ENCODE assay signal across 26 mouse cellular contexts in the genomic region with DNA sequence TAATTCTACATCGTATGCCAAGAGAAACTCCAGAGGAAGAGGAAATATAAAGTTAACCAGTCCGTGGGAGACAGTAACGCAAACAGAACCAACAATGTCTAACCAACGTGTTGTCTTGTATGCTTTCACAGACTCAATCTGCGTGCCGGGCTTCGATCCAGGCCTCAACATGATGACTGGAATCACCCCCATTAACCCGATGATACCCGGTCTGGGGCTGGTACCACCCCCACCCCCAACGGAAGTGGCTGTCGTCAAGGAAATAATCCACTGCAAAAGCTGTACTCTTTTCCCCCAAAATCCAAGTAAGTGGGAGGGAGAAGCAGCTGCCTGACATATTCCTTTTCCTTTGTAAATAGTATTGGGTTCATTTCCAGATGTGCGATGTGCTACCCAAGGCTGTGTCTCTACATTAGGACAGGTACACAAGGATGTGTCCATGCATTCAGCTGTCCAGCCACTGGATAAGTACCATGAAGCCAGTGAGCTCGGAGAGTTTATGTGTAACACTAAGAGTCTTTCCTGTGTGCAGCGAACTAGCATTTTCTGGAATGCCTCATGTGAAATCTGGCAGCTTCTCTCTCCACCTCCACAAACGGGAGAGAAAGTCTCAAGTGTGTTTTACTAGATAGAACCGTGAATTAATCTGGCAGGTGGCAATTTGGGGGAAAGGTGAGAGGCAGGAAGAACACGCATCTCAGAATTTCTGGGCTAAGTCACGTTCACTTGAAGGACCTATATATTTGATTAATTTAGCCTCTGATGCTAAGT.
DNase-seq lines count a peak whose midpoint lies in the region; ATAC-seq and TF ChIP-seq lines count a peak whose summit lies in the region.
"Had no signal": no experiment of that assay in that cellular context is flagged by ENCODE, and none has a peak within 500 bp of the region (broad histone marks: within the 10 kb centered on the region; RNA-seq: fewer than 3 reads in every experiment).

No protein-coding gene starts in this region.

- no peak for TF ChIP-seq CTCF in brain, embryonic 14.5 days (IDR thresholded peaks at IDR 0.05; ENCODE audit: borderline replicate concordance, extremely low read depth, insufficient read depth, insufficient read length)

- no peak for TF ChIP-seq POLR2A in brain, embryonic 14.5 days (IDR thresholded peaks at IDR 0.05; ENCODE audit: borderline replicate concordance, extremely low read depth, insufficient read depth, insufficient read length, poor library complexity, severe bottlenecking)

- peak; percentile 59 to 67 for DNase-seq in cerebellum, postnatal 14 days
- no peak for DNase-seq in cerebellum, postnatal 4 days (ENCODE audit: low spot score in 2 of 2)
- DNase-seq in hindbrain, embryonic 10.5 days (ENCODE audit: low spot score) = no peak
- DNase-seq in left cerebral cortex, postnatal 4 days = peak; percentile 52
- no peak for DNase-seq in left cerebral cortex, postnatal 14 days (ENCODE audit: low spot score in 2 of 2)
- DNase-seq in brain, embryonic 14.5 days (ENCODE audit: low read depth) = peak; percentile 48
- no peak for DNase-seq in gastrocnemius, postnatal 25 days
- DNase-seq: adrenal gland, postnatal 10 days; cerebellum, adult 11-12 months; cerebellum, postnatal 36 days; gastrocnemius, postnatal 10 days; heart, adult 2 months; heart, postnatal 4 days; kidney, adult 8-10 months; kidney, postnatal 14 days; layer of hippocampus, adult 9-11 months; lung, postnatal 4 days; thymus, postnatal 14 days had no signal

- H3K9me3 ChIP-seq in hindbrain, embryonic 15.5 days = no peaks in the 10 kb centered on the region
- no peaks in the 10 kb centered on the region for H3K9me3 ChIP-seq in hindbrain, embryonic 10.5 days
- H3K9me3 ChIP-seq: heart, embryonic 15.5 days; lung, embryonic 15.5 days; neural tube, embryonic 12.5 days; stomach, embryonic 15.5 days had no signal

- 0 out of 2 replicates have a peak, but pooled peaks cover 5% of the 10 kb centered on the region for H3K4me1 ChIP-seq in hindbrain, embryonic 15.5 days (replicated peaks)
- H3K4me1 ChIP-seq in hindbrain, embryonic 10.5 days (replicated peaks) = peaks cover 39% of the 10 kb centered on the region
- H3K4me1 ChIP-seq: neural tube, embryonic 12.5 days had no signal

- intact Hi-C loops in left cerebral cortex, postnatal 4 days (cut with DNase I) = no loop called here
- intact Hi-C loops in left cerebral cortex, postnatal 14 days (cut with DNase I) = loop anchor here (5.0 kb wide), 1 partner anchor 420 kb away; a partner anchor contains a TSS

- H3K4me3 ChIP-seq in hindbrain, embryonic 15.5 days = no peak overlapping the region
- H3K4me3 ChIP-seq in hindbrain, embryonic 10.5 days = no peak overlapping the region
- H3K4me3 ChIP-seq: heart, adult 2 months; heart, embryonic 15.5 days; lung, embryonic 15.5 days; neural tube, embryonic 12.5 days; stomach, embryonic 15.5 days had no signal

- no peaks in the 10 kb centered on the region for H3K27me3 ChIP-seq in hindbrain, embryonic 15.5 days
- H3K27me3 ChIP-seq in hindbrain, embryonic 10.5 days (ENCODE audit: insufficient read depth, poor library complexity, severe bottlenecking) = no peaks in the 10 kb centered on the region
- H3K27me3 ChIP-seq: heart, embryonic 15.5 days; lung, embryonic 15.5 days; neural tube, embryonic 12.5 days; stomach, embryonic 15.5 days had no signal

- no peak overlapping the region for H3K4me2 ChIP-seq in hindbrain, embryonic 15.5 days
- H3K4me2 ChIP-seq: heart, embryonic 15.5 days; lung, embryonic 15.5 days; neural tube, embryonic 12.5 days; stomach, embryonic 15.5 days had no signal

- no peaks in the 10 kb centered on the region for H3K36me3 ChIP-seq in hindbrain, embryonic 15.5 days
- no peaks in the 10 kb centered on the region for H3K36me3 ChIP-seq in hindbrain, embryonic 10.5 days
- H3K36me3 ChIP-seq: heart, embryonic 15.5 days; lung, embryonic 15.5 days; neural tube, embryonic 12.5 days; stomach, embryonic 15.5 days had no signal

- no peak for ATAC-seq in hindbrain, embryonic 15.5 days (ENCODE audit: low FRiP score, low read depth)
- ATAC-seq: activated CD4-positive, CD25-positive, alpha-beta regulatory T cell, adult 4 months; CD4-positive, CD25-positive, alpha-beta regulatory T cell, adult 4 months had no signal

- H3K27ac ChIP-seq in hindbrain, embryonic 15.5 days (replicated peaks) = 0 out of 2 replicates have a peak overlapping the region, but pooled peaks have one; percentile 22
- no peak overlapping the region for H3K27ac ChIP-seq in hindbrain, embryonic 10.5 days
- H3K27ac ChIP-seq: heart, adult 2 months; heart, embryonic 15.5 days; liver, embryonic 14.5 days; lung, embryonic 15.5 days; neural tube, embryonic 12.5 days; stomach, embryonic 15.5 days had no signal

- no peak overlapping the region for H3K9ac ChIP-seq in hindbrain, embryonic 15.5 days
- H3K9ac ChIP-seq: heart, embryonic 15.5 days; liver, embryonic 14.5 days; lung, embryonic 15.5 days; neural tube, embryonic 12.5 days; stomach, embryonic 15.5 days had no signal

- 83% methylated on average over 18 of the region's 18 CpGs for WGBS in hindbrain, embryonic 15.5 days
- 92% methylated on average over 18 of the region's 18 CpGs for WGBS in hindbrain, embryonic 10.5 days

Comparison
In these comparisons a context has a peak if more than half of its experiments do, and no peak if none do; other contexts are left out.
1. DNase-seq: peak in cerebellum, postnatal 14 days (2 of 2), left cerebral cortex, postnatal 4 days (single experiment) and brain, embryonic 14.5 days (single experiment); none in cerebellum, postnatal 4 days (0 of 2), hindbrain, embryonic 10.5 days (single experiment), left cerebral cortex, postnatal 14 days (0 of 2) and gastrocnemius, postnatal 25 days (single experiment).